Mouse (Mus musculus) lung, postnatal 4 days (tissue): ENCODE measurements around the gene Tmem234.
"Not testable (repeated sequence)": the region's sequence is repeated elsewhere in the genome, so short reads cannot be mapped to it uniquely, and the experiment has no call there.

Source experiments
- DNase-seq, 2 experiments: peaks; one replicate each; pipeline ENCODE4 v3.0.0; 2021

Gene Tmem234

DNA sequence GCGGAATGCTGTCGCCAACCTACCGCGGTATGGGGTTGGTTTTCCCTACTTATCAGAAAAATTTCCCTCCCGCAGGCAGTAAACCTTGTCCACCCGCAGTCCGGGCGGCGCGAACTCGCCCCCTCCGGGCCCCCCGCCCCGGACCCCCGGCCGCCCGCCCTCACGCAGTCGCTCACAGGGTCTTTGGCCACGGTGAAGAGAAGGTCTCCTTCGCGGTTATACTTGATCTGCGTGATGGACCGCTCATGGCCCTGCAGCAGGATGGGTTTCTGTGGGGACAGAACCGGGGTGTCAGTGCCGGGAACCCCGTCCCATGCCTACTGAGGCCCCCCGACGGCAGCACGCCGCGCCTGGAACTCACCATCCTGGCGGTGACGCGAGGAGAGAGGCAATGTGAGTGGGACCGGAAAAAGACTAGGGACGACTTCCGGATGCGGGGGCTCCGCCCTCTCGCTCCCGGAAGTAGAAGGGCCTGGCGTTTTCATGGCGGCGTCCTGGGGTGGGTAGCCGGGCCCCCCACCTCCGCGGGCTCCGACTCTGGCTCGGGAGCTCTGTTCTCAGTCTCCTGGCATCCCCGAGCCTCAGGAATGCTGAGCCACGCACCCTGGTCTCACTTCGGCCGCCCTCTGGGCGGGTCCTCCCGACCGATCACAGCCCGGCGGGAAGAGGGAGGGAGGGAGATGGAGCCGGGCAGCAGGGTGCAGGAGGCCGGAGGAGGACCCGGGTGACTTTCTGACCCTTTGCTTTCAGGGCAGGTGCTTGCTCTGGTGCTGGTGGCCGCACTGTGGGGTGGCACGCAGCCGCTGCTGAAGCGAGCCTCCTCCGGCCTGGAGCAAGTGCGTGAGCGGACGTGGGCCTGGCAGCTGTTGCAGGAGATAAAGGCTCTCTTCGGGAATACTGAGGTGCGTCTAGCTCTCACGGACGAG lies at the start of gene Tmem234, which contains the start of gene Eif3i:
TSS of gene Tmem234 (plus strand) at position 436 of the 926 bp plus-strand sequence.
TSS of gene Eif3i (minus strand) at position 416 of the 926 bp plus-strand sequence.
- DNase-seq: peak; percentile 90 to 91

DNA sequence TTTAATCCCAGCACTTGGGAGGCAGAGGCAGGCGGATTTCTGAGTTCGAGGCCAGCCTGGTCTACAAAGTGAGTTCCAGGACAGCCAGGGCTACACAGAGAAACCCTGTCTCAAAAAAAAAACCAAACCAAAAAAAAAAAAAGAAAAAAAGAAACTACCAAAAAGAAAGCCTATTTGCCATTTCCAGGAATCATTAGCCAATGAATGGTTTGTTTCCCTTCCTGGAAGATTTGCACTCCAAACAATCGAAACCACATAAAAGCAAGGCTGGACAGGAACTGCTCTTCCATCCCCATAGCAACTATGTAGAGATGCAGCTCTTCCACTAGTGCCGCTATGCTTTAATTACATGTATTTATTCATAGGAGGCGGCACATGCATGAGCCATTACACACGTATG lies 46.0 kb upstream of the Tmem234 start:
- DNase-seq: not testable (repeated sequence)

DNA sequence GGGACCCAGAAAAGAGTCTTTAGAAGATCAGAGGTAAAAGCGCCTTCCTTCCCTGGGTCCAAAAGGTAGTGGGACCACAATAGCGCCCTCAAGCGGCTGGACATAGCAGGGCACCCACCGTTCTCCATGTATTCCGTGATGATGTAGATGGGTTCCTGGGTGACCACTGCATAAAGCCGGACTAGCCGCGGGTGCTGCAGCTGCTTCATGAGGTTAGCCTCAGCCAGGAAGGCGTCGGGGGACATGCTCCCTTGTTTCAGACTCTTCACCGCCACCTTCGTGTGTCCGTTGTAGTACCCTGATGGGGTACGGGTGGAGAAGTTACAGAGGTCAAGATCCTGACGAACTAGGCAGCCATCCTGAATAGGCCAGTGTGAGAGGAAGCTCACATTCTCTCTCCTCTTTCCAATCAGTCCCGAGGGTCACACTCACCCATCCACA lies 45.0 kb upstream of the Tmem234 start:
- DNase-seq: peak; percentile 56 to 74

DNA sequence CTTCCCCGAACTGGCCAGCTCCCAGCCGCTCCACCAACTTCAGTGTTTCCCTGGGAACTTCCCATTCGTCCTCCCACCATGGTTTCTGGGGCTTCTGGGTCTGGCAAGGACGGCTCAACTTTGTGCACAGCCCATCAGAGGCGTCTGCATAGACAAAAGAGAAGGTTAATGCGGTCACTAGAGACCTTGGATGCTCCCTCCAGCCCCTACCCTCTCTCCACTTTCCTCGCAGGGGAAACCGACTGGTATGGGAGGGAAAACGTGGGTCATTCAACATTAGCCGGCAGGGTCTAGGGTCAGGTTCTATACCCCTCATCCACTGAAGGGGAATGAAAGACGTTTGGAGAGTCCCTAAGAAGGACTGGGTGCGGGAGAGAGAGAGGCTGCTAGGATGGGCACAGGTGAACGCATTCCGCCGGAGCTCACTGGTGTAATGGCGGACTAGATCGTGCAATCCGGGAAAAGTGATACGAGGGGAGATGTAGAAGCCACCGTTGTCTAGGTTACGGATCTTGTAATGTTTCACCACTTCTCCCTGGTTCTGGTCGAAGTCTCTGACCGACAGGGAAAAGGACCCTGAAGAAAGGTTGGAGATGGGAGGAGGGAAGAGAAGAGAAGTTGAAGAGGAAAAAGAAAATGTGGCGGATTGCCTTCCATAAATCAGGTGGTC lies 44.5 kb upstream of the Tmem234 start:
- peak in 1 of 2 experiments; percentile 19 for DNase-seq

DNA sequence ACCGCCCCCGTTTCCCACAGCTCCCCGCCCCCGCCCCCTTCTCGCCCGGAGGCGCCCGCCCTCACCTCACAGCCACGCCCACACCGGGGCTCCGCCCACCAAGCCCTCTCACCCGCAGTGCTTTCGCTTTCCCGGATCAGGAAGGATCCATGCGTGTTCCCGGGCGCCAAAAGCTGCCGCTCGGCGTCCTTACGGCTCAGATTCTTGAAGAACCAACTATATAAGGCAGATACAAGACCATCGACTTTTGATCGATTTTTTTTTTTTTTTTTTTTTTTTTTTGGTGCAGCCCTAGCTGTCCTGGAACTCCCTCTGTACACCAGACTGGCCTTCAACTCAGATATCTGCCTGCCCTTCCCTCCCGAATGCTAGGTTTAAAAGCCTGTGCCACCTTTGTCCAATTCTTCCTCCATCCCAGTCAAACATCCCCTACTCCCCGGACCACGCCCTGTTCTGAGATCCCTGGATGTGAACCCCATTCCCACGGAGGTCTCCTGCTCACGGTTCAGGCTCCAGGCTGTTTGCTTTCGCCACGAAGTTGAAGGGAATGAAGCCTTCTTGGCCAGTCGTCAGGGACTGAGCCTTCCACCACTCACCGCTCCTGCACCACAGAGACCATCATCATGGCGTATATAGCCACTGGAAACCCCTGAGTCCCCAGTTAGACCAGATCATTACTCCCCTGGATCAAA lies 43.8 kb upstream of the Tmem234 start:
- peak; percentile 93 to 94 for DNase-seq

DNA sequence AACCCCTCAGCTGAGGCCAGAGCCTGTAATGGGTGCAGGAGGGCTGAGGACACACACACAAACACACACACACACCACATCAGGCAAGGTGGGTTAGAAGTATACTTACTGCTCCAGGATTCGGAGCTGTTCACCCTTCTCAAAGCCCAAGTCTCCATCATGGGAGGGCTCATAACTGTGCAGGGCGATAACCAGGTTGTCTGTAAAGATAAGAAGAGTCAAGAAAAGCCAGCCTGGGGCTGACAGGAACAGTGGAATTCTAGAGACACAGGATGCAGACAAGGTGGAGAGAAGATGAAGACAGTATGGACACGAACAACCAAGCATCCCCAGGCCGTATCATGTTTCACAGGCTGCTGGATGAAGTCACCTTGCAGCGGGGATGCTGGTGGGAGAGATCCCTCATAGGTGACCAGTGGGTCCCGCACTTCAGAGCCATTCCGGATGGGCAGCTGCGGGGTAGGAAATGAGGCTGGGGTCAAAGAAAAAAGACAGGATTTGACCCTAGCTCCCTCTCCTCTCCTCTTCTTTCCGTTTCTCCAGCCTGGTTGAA lies 43.1 kb upstream of the Tmem234 start:
- no peak for DNase-seq

DNA sequence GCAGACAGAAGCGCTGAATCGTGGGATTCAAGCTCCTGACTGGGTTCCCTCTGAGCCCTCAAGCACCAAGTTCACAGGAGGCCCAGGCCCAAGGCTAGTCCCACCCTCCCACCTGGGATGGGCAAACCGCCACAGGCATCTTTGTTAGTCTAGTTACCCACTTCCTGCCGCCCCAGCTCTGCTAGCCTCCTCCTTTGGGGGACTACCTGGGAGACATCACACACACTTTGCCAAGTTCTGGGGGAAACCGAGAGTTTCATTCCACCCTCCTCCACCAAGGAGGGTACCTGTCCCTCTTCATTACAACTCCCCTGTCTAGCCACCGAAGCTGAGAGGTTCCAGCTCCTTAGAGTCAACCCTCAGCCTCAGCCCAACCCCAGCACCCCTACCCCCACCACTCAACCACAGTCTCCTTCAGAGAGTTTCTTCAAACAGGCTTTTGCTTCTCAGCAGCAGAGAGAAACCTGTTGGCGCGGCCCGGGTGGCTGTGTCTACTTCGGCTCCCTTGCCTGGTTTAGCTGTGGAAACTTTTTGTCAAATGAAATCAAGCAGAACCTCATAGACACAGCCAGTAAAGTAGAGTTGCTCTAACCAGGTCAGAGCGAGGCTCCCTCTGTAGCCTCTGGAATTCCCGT lies 42.0 kb upstream of the Tmem234 start:
- peak; percentile 20 to 44 for DNase-seq

DNA sequence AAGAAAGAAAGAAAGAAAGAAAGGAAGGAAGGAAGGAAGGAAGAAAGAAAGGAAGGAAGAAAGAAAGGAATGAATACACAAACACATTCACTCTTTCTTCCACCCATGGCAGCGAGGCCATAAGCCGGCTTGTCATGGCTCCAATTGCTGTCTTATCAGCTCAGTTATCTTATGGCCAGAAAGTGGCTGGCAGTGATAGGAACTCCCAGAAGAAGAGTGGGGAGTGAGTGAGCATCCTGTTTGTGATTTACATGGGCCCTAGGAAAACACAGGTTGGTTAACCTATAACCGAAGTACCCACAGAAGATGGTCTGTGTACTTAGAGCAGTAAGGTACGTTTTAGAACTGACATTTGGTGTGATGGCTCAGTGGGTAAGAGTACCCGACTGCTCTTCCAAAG lies 39.3 kb upstream of the Tmem234 start:
- DNase-seq: no peak

DNA sequence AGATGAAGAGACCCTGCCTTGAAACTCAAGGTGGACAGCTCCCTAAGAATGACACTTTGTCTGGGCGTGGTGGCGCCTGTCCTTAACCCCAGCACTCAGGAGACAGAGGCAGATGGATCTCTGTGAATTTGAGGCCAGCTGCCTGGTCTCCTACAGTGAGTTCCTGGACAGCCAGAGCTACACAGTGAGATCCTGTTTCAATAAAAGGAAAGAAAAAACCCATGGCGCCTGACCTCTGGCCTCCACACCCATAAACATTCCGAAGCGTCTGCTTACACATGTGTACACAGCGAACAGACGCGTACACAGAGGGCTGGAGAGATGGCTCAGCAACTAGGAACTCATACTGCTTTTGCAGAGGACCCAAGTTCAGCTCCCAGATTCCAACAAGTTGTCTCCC lies 36.8 kb upstream of the Tmem234 start:
- peak in 1 of 2 experiments; percentile 40 for DNase-seq

DNA sequence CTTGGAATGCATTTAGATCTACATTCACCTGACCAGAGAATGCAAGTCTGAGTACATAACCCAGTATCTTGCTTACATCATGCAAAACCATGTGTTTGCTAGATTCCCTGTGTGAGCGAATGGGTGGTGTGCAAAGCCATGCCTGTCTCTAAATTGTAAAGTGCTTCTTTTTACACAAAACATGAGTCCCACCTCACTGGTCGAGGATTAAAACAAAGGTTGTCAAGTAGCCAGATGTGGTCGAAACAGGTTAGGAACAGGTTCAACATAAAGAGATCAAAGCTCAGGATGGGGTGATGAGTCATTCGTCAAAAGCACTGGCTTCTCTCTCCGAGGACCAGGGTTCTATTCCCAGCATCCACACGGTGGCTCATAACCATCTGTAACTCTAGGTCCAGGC lies 35.3 kb upstream of the Tmem234 start:
- no peak for DNase-seq

DNA sequence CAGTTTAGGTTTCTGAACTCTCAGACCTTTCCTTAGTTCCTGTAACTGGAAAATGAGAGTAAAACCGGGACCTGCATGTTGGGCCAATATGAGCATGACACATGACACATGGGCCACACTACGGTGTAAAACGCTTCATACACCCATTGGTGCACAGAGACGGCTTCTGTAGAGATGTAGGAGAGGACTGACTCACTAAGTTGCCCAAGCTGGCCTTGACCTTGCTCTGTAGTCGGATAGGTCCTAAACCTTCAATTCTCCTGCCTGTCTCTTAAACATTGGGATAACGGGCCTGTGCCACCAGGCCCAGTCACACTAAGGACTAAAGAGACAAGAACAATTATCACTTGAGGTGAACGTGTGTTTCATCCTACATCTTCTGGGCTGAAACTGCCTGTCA lies 32.1 kb upstream of the Tmem234 start:
- DNase-seq: no peak

DNA sequence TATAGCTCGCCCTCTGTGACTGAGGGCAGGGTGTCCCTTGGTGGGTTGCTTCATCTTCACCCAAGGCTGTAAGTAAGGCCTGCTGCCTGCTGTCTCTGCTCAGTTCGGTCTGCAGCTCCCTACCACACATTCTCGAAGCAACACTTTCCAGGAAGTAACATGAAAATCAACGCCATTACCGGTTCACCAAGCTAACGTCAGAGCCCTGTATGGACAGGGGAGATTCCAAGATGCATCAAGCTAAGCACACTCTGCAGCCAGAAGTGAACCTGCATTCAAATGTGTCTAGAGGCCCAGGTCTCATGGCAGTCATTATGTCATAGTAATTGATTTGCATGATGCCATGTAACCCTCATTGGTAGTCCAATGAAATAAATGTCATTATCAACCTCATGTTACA lies 30.4 kb upstream of the Tmem234 start:
- DNase-seq: no peak

DNA sequence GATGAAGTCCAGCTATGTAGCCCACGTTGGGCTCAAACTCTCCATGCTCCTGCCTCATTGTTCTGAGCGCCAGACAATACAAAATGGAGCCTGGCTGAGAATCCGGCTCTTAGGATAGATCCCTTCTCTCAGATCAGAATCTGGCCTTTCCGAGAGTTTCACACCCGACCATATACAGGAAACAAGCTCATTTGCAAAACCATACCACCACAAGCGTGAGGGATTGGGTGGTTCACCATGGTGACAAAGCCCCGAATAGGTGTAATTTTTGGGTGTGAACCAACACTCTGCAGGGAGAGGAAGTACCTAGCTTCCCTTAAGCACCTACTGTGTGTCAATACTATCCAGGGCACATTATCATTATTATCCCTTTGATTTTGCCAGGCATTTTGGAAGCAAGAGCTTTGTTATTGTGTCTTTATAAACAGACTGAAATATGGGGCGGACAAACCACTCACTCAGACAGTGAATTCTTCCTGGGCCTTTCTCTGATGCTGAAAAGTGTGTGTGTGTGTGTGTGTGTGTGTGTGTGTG lies 28.9 kb upstream of the Tmem234 start:
- no peak for DNase-seq

DNA sequence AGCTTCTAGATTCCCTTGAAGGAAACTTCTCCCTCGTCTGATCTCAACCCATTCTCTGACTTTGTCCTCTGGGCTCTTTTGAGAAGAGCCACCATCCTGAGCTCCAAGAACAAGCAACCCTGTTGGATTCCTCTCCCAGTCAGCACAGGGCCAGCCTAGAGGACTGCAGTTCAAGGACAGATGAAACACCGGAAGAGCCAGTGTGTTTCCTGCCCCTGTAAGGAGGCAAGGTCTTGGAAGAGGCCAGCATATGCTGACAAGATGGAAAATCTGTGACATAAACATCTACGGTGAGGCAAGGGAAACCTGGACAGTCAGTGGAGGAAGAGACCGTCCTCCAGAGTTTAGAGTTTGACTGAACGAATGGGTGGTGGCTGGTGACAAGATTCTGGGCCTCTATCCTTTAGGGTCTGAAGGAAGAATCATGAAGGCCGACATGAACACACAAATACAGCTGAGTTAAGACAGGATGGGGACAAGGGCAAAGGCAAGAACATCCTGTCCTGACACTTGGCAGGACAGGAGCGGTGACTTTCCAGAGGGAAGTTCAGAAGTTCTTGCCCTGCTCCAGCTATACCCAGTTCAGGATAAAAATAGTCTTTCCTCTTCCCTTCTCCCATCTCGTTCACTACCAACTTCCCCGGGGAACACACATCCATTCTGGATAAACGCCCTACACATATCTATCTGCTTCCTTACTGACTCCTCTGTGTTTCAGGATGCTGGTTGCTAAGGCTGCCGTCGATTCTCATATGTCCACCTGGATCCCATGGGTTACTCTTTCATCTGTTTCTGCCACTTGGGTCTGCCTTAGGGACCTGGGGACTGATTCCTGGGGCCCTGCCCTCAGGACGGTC lies 28.0 kb upstream of the Tmem234 start:
- peak in 1 of 2 experiments; percentile 8 for DNase-seq

DNA sequence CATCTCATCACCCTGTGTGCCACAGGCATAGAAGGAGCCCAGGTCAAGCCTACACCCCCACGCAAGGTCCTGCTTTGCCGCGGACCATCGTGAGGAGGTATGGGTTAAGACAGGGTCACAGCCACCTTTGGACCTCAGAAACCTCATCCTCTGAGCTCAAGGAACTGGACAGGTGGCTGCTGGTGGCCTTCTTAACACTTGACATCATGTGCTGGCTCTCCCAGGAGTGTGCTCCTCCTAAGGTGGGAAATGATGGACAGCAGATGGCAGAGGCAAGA lies 27.4 kb upstream of the Tmem234 start:
- DNase-seq: no peak

DNA sequence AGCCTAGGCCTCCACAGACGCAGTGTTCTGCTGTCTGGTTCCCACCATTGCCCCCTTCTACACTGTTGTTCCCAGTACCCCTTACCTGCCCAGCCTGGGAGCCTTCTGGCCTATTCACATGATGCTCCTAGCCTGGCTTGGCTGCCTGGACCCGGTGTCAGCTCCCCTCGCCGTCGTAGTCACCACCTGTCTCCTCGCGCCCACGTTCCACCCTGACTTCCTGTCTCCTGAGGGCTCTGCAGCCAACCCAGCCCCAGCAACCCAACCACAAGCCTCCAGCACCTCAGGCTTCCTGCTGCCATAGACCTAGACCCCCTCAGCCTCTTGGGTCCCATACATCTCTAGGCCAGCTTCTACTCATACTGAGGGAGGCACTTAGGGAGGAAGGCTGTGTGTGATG lies 27.0 kb upstream of the Tmem234 start, which contains the start of gene Lck:
TSS of gene Lck (minus strand) at position 212 of the 400 bp plus-strand sequence.
- DNase-seq: peak; percentile 25 to 48

DNA sequence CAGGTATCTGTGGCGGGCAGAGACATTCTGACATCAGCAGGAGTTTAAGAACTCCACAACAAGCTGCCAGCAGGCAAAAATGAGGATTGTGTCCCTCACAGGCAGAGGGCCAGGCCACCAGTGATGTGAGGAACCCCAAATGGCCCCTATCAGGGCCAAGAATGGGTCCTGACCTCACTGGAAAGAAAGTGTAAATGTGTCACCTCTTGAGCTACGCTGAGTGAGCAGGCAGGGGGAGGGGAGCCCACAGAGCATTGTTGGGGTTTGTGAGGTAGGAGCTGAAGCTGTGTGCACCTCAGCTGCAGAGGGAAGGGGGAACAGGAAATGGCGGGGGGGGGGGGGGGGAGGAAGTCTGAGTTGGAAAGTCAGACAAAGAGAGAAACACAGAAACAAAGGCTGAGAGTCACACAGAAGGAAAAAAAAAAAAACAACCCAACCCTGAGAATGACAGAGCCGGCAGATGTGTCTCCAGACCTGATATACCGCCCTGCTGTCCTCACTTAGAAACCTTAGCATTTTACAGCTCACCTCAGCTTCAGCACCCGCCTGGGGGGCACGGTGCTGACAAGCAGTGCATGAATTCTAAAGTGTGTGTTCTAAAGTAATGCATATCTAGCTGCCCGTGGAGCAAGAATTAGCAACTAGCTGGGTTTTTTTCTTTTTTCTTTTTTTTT lies 25.2 kb upstream of the Tmem234 start:
- peak; percentile 56 to 63 for DNase-seq

DNA sequence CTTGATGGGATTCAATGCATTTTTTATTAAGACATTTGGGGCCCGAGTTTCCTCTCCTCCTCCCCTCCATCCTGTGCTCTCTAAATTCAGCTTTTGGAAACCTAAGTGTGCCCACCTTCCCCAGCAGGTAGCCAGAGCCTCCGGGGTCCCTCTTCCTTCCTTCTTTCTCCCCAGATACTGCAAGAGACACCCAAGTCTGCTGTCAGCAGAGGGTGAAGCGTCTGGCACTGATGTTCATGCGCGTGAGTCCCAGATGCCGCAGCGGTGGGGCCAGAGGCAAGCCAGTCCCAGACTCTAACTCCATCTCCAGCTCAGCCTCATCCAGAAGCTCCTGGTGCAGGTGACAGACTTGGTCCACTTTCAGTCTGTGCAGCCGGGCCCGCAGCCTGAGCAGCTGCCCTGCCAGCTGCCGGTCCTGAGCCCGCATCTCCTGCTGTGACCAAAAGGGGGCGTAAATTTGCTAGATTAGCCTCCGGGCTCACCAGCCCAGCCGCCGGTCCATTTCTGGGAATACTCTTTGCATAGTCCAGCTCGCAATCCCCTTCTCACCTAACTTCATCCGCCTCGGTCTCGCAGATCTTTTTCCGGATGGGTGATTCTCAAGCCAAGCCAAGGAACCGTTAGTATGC lies 23.5 kb upstream of the Tmem234 start:
- DNase-seq: peak; percentile 74 to 82

DNA sequence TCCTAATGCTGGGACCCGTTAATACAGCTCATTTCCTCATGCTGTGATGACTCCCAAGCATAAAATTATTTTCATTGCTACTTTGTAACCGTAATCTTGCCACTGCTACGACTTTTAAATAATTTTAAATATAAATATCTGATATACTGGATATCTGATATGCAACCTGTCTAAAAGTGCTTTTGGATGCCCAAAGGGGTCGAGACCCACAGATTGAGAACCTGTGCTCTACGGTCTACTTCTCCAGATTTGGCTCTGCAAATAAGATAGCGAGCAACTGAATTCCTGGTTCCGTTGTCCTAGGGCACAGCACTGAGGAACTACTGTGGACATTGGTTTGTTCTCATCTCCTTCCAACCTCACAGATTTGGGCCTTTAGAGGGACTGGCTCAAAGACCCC lies 22.8 kb upstream of the Tmem234 start:
- DNase-seq: no peak

DNA sequence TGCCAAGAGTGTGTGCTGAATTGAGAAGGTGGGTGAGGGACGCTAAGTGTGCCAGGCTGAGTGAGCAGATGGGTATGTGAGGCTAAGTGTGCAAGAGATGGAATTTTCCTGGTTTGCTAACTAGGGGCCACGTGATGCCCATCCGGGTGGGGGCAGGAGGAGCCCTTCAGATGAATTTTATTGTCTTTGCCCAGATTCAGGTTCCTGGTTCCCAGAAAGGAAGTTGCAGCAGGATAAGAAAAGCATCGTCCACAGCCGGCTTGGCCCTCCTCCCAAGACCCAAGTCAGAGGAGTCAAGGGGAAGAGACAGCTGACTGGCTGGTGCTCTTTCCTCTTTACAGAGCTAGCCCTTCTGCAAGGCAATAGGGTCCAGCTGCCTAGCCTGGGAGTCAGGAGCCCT lies 22.0 kb upstream of the Tmem234 start, which contains the start of gene Fam167b:
TSS of gene Fam167b (minus strand) at position 84 of the 400 bp plus-strand sequence.
- DNase-seq: peak; percentile 49 to 68
